Mouse (Mus musculus): ENCODE results near the gene Zfp735. TPM values are rescaled to one million over a fixed set of nuclear protein-coding genes. Genes with fewer than 3 reads are reported as not detected.

Gene Zfp735
- polyA plus RNA-seq (2021; fragmentation: Nextera tagmentation), result not detected in 2 replicates
- long read RNA-seq, experiment 1, result 0 reads
- long read RNA-seq, experiment 2, result 0 reads

DNA sequence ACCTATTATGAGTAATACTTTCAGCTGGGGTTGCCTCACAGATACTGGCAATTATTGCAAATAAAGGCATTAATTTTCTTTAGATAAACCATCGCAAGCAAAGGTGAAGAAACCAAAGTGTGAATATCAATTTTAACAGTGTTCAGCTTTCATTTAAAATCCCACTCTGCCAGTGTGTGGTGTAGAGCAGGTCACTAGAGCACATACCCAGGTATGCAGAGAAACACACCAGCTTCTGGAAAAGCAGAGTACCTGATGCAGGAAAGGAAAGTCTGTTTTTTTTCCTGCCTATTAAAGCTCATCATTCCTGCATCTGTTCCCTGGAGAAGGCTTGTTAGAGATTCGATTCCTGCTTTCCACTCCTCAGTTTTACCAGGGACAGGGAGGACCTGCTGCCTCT lies at the start of gene Zfp735:
Gene Zfp735 (plus strand): TSS at position 301 of the 400 bp plus-strand sequence.

Other genes with a start within 250 kb of the Zfp735 start
- gene Olfr380, start 231.3 kb upstream of the Zfp735 start, polyA plus RNA-seq (2021; fragmentation: Nextera tagmentation), result not detected in 2 replicates
- gene Olfr381, start 197.2 kb upstream of the Zfp735 start, polyA plus RNA-seq (2021; fragmentation: Nextera tagmentation), result not detected in 2 replicates
- gene Olfr382, start 171.6 kb upstream of the Zfp735 start, polyA plus RNA-seq (2021; fragmentation: Nextera tagmentation), result not detected in 2 replicates
- not detected in 2 replicates for gene Olfr385, start 95.8 kb upstream of the Zfp735 start, polyA plus RNA-seq (2021; fragmentation: Nextera tagmentation)
- not detected in 2 replicates for gene Olfr384, start 90.2 kb upstream of the Zfp735 start, polyA plus RNA-seq (2021; fragmentation: Nextera tagmentation)
- not detected in 2 replicates for gene Olfr389, start 91.9 kb downstream of the Zfp735 start, polyA plus RNA-seq (2021; fragmentation: Nextera tagmentation)
- gene Olfr390, start 94.2 kb downstream of the Zfp735 start, polyA plus RNA-seq (2021; fragmentation: Nextera tagmentation), result not detected in 2 replicates
- gene Olfr391-ps, start 114.3 kb downstream of the Zfp735 start, polyA plus RNA-seq (2021; fragmentation: Nextera tagmentation), result not detected in 2 replicates
- gene Olfr392, start 128.3 kb downstream of the Zfp735 start, polyA plus RNA-seq (2021; fragmentation: Nextera tagmentation), result not detected in 2 replicates
- gene Olfr393, start 162.7 kb downstream of the Zfp735 start, polyA plus RNA-seq (2021; fragmentation: Nextera tagmentation), result not detected in 2 replicates
- gene Olfr394, start 202.0 kb downstream of the Zfp735 start, polyA plus RNA-seq (2021; fragmentation: Nextera tagmentation), result not detected in 2 replicates
- not detected in 2 replicates for gene Olfr395, start 220.5 kb downstream of the Zfp735 start, polyA plus RNA-seq (2021; fragmentation: Nextera tagmentation)
- not detected in 2 replicates for gene Olfr23, start 247.9 kb downstream of the Zfp735 start, polyA plus RNA-seq (2021; fragmentation: Nextera tagmentation)